8 mouse cellular contexts compared by ENCODE assay signal in the genomic region with DNA sequence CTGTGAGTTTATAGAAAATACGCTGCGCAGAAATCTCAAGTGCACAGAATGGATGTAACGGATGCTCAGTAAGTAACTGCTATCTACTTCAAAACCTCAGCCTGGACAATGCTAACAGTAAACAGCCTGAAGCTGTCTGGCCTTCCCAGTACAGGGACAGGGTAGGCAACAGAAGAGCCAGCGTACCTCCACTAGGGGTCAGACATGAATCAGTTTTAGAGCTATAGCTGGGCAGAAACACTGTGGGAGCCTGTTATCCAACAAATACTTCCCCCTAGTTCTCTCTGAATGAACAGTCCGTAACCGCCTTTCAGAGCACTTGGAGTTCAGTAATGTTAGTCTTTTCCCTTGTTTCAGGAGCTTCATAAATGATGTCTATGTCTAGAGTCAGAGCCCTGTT.
A peak's percentile ranks its signal among the peaks of the same experiment; 100 is the strongest.
DNase-seq lines count a peak whose midpoint lies in the region; ATAC-seq lines count a peak whose summit lies in the region.

No protein-coding gene starts in this region.

- H3K4me2 ChIP-seq in hindbrain, embryonic 15.5 days = no peak overlapping the region

- no peaks in the 10 kb centered on the region for H3K9me3 ChIP-seq in hindbrain, embryonic 15.5 days

- peaks cover 18% of the 10 kb centered on the region for H3K4me1 ChIP-seq in hindbrain, embryonic 15.5 days (replicated peaks)

- ATAC-seq in hindbrain, embryonic 15.5 days (ENCODE audit: low FRiP score, low read depth) = peak; percentile 91

- H3K9ac ChIP-seq in hindbrain, embryonic 15.5 days = no peak overlapping the region

- no peaks in the 10 kb centered on the region for H3K27me3 ChIP-seq in hindbrain, embryonic 15.5 days

- DNase-seq in T-cell, adult 2 months (ENCODE audit: low spot score) = peak; percentile 63
- DNase-seq in cerebellum, postnatal 25 days = peak; percentile 81 to 88
- DNase-seq in frontal cortex, postnatal 36 days (ENCODE audit: low spot score in 2 of 2) = peak; percentile 68 to 85
- DNase-seq in layer of hippocampus, postnatal 36 days = peak; percentile 67 to 75
- peak; percentile 91 for DNase-seq in lung, postnatal 36 days
- DNase-seq in retina, postnatal 7 days (ENCODE audit: low read depth, low spot score) = peak; percentile 73
- DNase-seq in urinary bladder, postnatal 25 days (ENCODE audit: low spot score) = peak; percentile 50

- H3K27ac ChIP-seq in hindbrain, embryonic 15.5 days (replicated peaks) = no peak overlapping the region; the same call in 1 of the 2 replicates

- 44% methylated on average over 6 of the region's 6 CpGs for WGBS in hindbrain, embryonic 15.5 days

- no peak overlapping the region for H3K4me3 ChIP-seq in hindbrain, embryonic 15.5 days

- H3K36me3 ChIP-seq in hindbrain, embryonic 15.5 days = no peaks in the 10 kb centered on the region
